Mouse (Mus musculus) intestine, postnatal 0 days (tissue): ENCODE results near the gene D930007J09Rik. TPM values are rescaled to one million over a fixed set of nuclear protein-coding genes. Genes with fewer than 3 reads are reported as not detected.

Source experiments
- ATAC-seq: fragments of 200-750 bp; cut with Nextera tagmentation; 2 replicates; pipeline ENCODE4 v1.8.0; 2017; ENCODE audit warnings: mild to moderate bottlenecking, moderate TSS enrichment, moderate library complexity
- H3K27ac ChIP-seq: fragments of 300-500 bp; sonication (generic); 2 replicates; pipeline ENCODE4 v1.5.1; 2014; ENCODE audit warnings: mild to moderate bottlenecking, low read depth, low read length, moderate library complexity
- H3K27me3 ChIP-seq: fragments of 300-500 bp; sonication (generic); replicated peaks from 2 replicates; pipeline ENCODE4 v1.6.1; 2014; ENCODE audit warnings: low read length, mixed read lengths; ENCODE audit not compliant: control insufficient read depth, insufficient read depth
- H3K36me3 ChIP-seq: fragments of 300-500 bp; sonication (generic); 2 replicates; pipeline ENCODE4 v1.6.1; 2014; ENCODE audit warnings: mild to moderate bottlenecking, moderate library complexity; ENCODE audit not compliant: control insufficient read depth, insufficient read depth
- H3K4me1 ChIP-seq: fragments of 300-500 bp; sonication (generic); replicated peaks from 2 replicates; pipeline ENCODE4 v1.6.1; 2014; ENCODE audit warnings: antibody characterized with exemption, low read length, mixed read lengths; ENCODE audit not compliant: control insufficient read depth, insufficient read depth
- H3K4me2 ChIP-seq: fragments of 300-500 bp; sonication (generic); replicated peaks from 2 replicates; pipeline ENCODE4 v1.6.1; 2014; ENCODE audit warnings: low read depth, mild to moderate bottlenecking, moderate library complexity
- H3K4me3 ChIP-seq: fragments of 300-500 bp; sonication (generic); 2 replicates; pipeline ENCODE4 v1.5.1; 2014; ENCODE audit warnings: low read depth, low read length
- H3K9ac ChIP-seq: fragments of 300-500 bp; sonication (generic); 2 replicates; pipeline ENCODE4 v1.6.1; 2014; ENCODE audit warnings: mild to moderate bottlenecking, low read depth, low read length
- H3K9me3 ChIP-seq: fragments of 300-500 bp; sonication (generic); 2 replicates; pipeline ENCODE4 v1.6.1; 2016; ENCODE audit warnings: mixed run types; ENCODE audit not compliant: control insufficient read depth
- CTCF ChIP-seq: sonication (generic); IDR thresholded peaks from 2 replicates; pipeline ENCODE4 v1.5.1; 2016; ENCODE audit warnings: low read depth, mild to moderate bottlenecking, control low read depth, antibody characterized with exemption, moderate library complexity
- WGBS: fragments of 180-500 bp; shearing (Covaris S2); extraction: QIAGEN DNeasy Blood & Tissue Kit; methylation state at CpG from one replicate; pipeline ENCODE4 v1.1.7; 2014; 5-methylcytosine and 5-hydroxymethylcytosine counted together
- polyA plus RNA-seq: library from polyadenylated mRNA; unstranded; fragments of >200 nt; fragmentation: Nextera tagmentation; extraction: Ambion mirVana; gene quantifications from 2 replicates; pipeline ENCODE4 v1.2.1, GENCODE M21; 2015

Gene D930007J09Rik
- polyA plus RNA-seq, 1 experiment from 2014 or later = not detected

DNA sequence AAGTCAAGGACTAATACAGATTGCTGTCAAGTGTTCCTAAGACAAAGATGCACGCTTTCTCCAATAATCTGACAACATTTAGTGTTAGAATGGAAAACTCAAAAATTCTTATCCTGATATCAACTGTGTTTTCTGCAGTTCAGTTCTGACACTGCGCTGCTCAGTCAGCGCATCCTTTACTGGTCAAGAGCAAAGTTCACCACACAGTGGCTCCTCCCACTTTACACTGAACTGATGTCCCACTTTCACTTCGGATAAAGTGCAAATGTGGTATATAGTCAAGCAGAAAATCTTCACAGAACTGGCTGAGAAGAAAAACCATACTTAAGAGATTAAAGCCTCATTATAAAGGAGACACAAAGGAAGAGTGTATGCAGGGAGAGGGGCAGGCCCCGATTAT, 7.5 kb downstream of the D930007J09Rik start:
- peak; percentile 59; the same call in 1 of the 2 replicates for ATAC-seq

DNA sequence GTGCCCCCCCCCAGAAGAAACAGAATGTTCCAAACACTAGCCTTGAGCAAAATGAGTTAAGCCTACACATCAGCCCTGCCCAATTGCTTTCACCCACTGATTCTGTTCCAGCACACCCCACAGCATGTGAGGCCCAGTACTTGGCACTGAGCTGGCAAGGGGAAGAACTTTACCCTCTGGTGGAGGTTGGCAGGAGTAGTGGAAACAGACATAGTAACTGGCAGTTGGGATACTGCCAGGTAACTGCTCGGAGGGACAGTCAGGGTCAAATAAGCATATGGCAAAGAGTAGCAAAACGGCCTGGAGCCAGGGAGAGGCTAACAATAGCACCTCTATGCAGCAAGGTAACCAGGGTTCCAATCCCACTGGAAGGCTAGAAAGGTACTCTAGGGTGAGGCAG, 8.0 kb downstream of the D930007J09Rik start:
- TF ChIP-seq CTCF = no peak

More for the DNA sequence above, 7.5 kb downstream of the D930007J09Rik start:
- no peaks in the 10 kb centered on the region for H3K4me1 ChIP-seq
- H3K36me3 ChIP-seq = no peaks in the 10 kb centered on the region
- H3K4me2 ChIP-seq = no peak overlapping the region
- H3K9me3 ChIP-seq = no peaks in the 10 kb centered on the region
- TF ChIP-seq CTCF = no peak
- no peak overlapping the region for H3K27ac ChIP-seq
- WGBS = 77% methylated on average over 5 of the region's 5 CpGs
- H3K4me3 ChIP-seq = no peak overlapping the region
- H3K27me3 ChIP-seq = no peaks in the 10 kb centered on the region
- no peak overlapping the region for H3K9ac ChIP-seq

GRCm38 (mm10) chr13:32789781-32790180, 12.9 kb downstream of the D930007J09Rik start:
- 75% methylated on average over 4 of the region's 4 CpGs for WGBS
- Histone ChIP-seq H3K4me3 (no peak overlapping the region), H3K27me3 (no peaks in the 10 kb centered on the region), H3K4me2 (no peak overlapping the region), H3K36me3 (no peaks in the 10 kb centered on the region), H3K4me1 (no peaks in the 10 kb centered on the region), H3K9ac (no peak overlapping the region), H3K9me3 (no peaks in the 10 kb centered on the region), H3K27ac (no peak overlapping the region)
- TF ChIP-seq CTCF = no peak
- no peak for ATAC-seq

More for the DNA sequence above, 8.0 kb downstream of the D930007J09Rik start:
- H3K9ac ChIP-seq = no peak overlapping the region
- H3K36me3 ChIP-seq = no peaks in the 10 kb centered on the region
- no peaks in the 10 kb centered on the region for H3K27me3 ChIP-seq
- no peaks in the 10 kb centered on the region for H3K9me3 ChIP-seq
- no peak overlapping the region for H3K27ac ChIP-seq
- 58% methylated on average over 2 of the region's 2 CpGs for WGBS
- no peaks in the 10 kb centered on the region for H3K4me1 ChIP-seq
- no peak overlapping the region for H3K4me2 ChIP-seq
- no peak overlapping the region for H3K4me3 ChIP-seq
- peak; percentile 31 for ATAC-seq

- Histone ChIP-seq H3K27me3 (no peaks in the 10 kb centered on the region), H3K4me2 (no peak overlapping the region), H3K4me1 (no peaks in the 10 kb centered on the region), H3K4me3 (no peak overlapping the region), H3K9me3 (no peaks in the 10 kb centered on the region), H3K36me3 (no peaks in the 10 kb centered on the region), H3K9ac (no peak overlapping the region), H3K27ac (no peak overlapping the region)
- no peak for ATAC-seq
- whole genome bisulfite sequencing = 71% methylated on average over 2 of the region's 2 CpGs
- no peak for TF ChIP-seq CTCF
These were observed 15.1 kb downstream of the D930007J09Rik start for GRCm38 (mm10) chr13:32787584-32787983.

- Histone ChIP-seq H3K27me3 (no peaks in the 10 kb centered on the region), H3K4me3 (no peak within 1 kb of the TSS), H3K9me3 (no peaks in the 10 kb centered on the region), H3K36me3 (no peaks in the 10 kb centered on the region), H3K27ac (no peak within 1 kb of the TSS), H3K4me2 (no peak within 1 kb of the TSS), H3K4me1 (no peaks in the 10 kb centered on the region), H3K9ac (no peak within 1 kb of the TSS)
- 80% methylated on average over 8 of the region's 8 CpGs for WGBS
- no peak for TF ChIP-seq CTCF
- ATAC-seq = no peak
These were observed 18.8 kb downstream of the D930007J09Rik start, which contains the start of gene Mylk4 for GRCm38 (mm10) chr13:32783816-32784215. Gene Mylk4 (minus strand): TSS chr13:32783954.

GRCm38 (mm10) chr13:32783055-32783454, 19.6 kb downstream of the D930007J09Rik start:
- WGBS = 59% methylated on average over 5 of the region's 5 CpGs
- Histone ChIP-seq H3K9me3 (no peaks in the 10 kb centered on the region), H3K27me3 (no peaks in the 10 kb centered on the region), H3K27ac (no peak overlapping the region), H3K9ac (no peak overlapping the region), H3K4me2 (no peak overlapping the region), H3K4me1 (no peaks in the 10 kb centered on the region), H3K4me3 (no peak overlapping the region), H3K36me3 (no peaks in the 10 kb centered on the region)
- no peak for ATAC-seq
- peak; percentile 52 for TF ChIP-seq CTCF

DNA sequence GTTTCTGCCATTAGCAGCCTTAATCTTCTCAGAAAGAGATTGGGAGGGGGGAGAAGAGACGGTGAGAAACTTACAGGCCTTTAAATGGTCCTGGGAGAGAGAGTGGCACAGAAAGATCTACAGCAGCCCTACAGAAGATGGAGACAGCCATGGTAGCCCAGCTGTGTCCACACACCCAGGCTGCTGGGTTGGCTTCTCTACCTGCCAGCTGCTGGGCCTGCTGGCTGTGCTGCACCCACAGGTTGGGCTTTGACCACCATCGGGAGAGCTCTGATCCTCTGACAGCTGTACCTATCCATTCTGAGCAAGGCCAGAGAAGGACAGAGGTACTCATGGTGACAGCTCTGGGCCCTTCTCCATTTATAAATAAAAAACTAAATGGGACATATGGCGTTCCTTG, 23.8 kb downstream of the D930007J09Rik start:
- H3K4me2 ChIP-seq = no peak overlapping the region
- H3K4me3 ChIP-seq = no peak overlapping the region
- no peaks in the 10 kb centered on the region for H3K36me3 ChIP-seq
- no peaks in the 10 kb centered on the region for H3K9me3 ChIP-seq
- no peaks in the 10 kb centered on the region for H3K4me1 ChIP-seq
- H3K27ac ChIP-seq = no peak overlapping the region
- no peak for TF ChIP-seq CTCF
- H3K27me3 ChIP-seq = no peaks in the 10 kb centered on the region
- WGBS = 68% methylated on average over 3 of the region's 3 CpGs
- no peak overlapping the region for H3K9ac ChIP-seq
- no peak for ATAC-seq
